Mouse (Mus musculus) ES-E14 (cell line): Measurements from ENCODE around the gene Lamb3. TPM values are rescaled to one million over a fixed set of nuclear protein-coding genes. Genes with fewer than 3 reads are reported as not detected.
"Not testable (repeated sequence)": the region's sequence is repeated elsewhere in the genome, so short reads cannot be mapped to it uniquely, and the experiment has no call there.

Experiments used
- DNase-seq: peaks from one replicate; pipeline ENCODE4 v3.0.0-alpha.2; 2013; ENCODE audit warnings: low read depth, low spot score
- H3K27ac ChIP-seq: 2 replicates; pipeline ENCODE4 v1.5.1; 2012; ENCODE audit warnings: low read depth, mild to moderate bottlenecking, low read length, moderate library complexity, mixed read lengths; ENCODE audit not compliant: poor library complexity, insufficient read depth, severe bottlenecking
- H3K36me3 ChIP-seq: 2 replicates; pipeline ENCODE4 v1.6.1; 2012; ENCODE audit warnings: mild to moderate bottlenecking, low read length, moderate library complexity, mixed read lengths; ENCODE audit not compliant: control insufficient read depth, poor library complexity, insufficient read depth, severe bottlenecking
- H3K4me1 ChIP-seq, 2 experiments: fragments of 150-350 bp in 1 of 2; sonication (generic) in 1 of 2; 2 replicates each; pipeline ENCODE4 v1.6.1; 2012; ENCODE audit warnings: low read length in 2 of 2, mild to moderate bottlenecking in 1 of 2, mixed read lengths in 1 of 2; ENCODE audit not compliant: control insufficient read depth in 2 of 2, insufficient read depth in 2 of 2, poor library complexity in 1 of 2
- H3K4me3 ChIP-seq, 2 experiments: fragments of 150-350 bp in 1 of 2; sonication (generic) in 1 of 2; 2 replicates each; pipeline ENCODE4 v1.5.1; 2012; ENCODE audit warnings: low read length in 2 of 2, low read depth in 1 of 2, mild to moderate bottlenecking in 1 of 2, mixed read lengths in 1 of 2; ENCODE audit not compliant: insufficient read depth in 1 of 2, poor library complexity in 1 of 2, severe bottlenecking in 1 of 2
- H3K9ac ChIP-seq: 2 replicates; pipeline ENCODE4 v1.6.1; 2012; ENCODE audit warnings: low read depth, mild to moderate bottlenecking, low read length, mixed read lengths; ENCODE audit not compliant: poor library complexity, insufficient read depth, severe bottlenecking
- H3K9me3 ChIP-seq: fragments of 150-350 bp; sonication (generic); 2 replicates; pipeline ENCODE4 v1.6.1; 2012; ENCODE audit warnings: low read depth, mild to moderate bottlenecking, low read length; ENCODE audit not compliant: control insufficient read depth, insufficient read depth
- CHD2 ChIP-seq: IDR thresholded peaks from 2 replicates; pipeline ENCODE4 v1.6.1; 2014; ENCODE audit warnings: mild to moderate bottlenecking, low read depth, low read length, inconsistent platforms
- HCFC1 ChIP-seq: IDR thresholded peaks from 2 replicates; pipeline ENCODE4 v1.6.1; 2012; ENCODE audit warnings: low read length, inconsistent platforms, borderline replicate concordance; ENCODE audit not compliant: insufficient read depth
- MAFK ChIP-seq: IDR thresholded peaks from 2 replicates; pipeline ENCODE4 v1.6.1; 2014; ENCODE audit warnings: mild to moderate bottlenecking, low read depth, low read length, inconsistent platforms; ENCODE audit not compliant: insufficient read depth
- ZC3H11A ChIP-seq: IDR thresholded peaks from 2 replicates; pipeline ENCODE4 v1.6.1; 2012; ENCODE audit warnings: low read depth, mild to moderate bottlenecking, inconsistent platforms, low read length, borderline replicate concordance
- ZNF384 ChIP-seq: IDR thresholded peaks from 2 replicates; pipeline ENCODE4 v1.6.1; 2012; ENCODE audit warnings: low read depth, low read length, inconsistent platforms
- in situ Hi-C, 2 experiments: fragments of 600-800 bp; cut with MboI; formaldehyde crosslinking; loops; one replicate each; pipeline ENCODE4 v1.15.1; 2025; ENCODE audit warnings: low sequenced_read_pairs in 2 of 2, inconsistent platforms in 1 of 2; ENCODE audit not compliant: unreplicated experiment in 2 of 2
- total RNA-seq: library from RNA; depleted of rRNA; stranded (reverse); fragments of 300-350 nt; gene quantifications from 2 replicates; pipeline ENCODE4 v1.2.3, GENCODE M21; 2012

Lamb3 gene
- total RNA-seq, 1 experiment: 2.9 TPM

GRCm38 (mm10) chr1:193244235-193244634 is 36.7 kb downstream of the Lamb3 start:
- no peak for DNase-seq
- TF ChIP-seq ZC3H11A (no peak), CHD2 (no peak), HCFC1 (no peak), MAFK (no peak)
- H3K27ac ChIP-seq: no peak overlapping the region
- H3K9ac ChIP-seq: no peak overlapping the region
- in situ Hi-C loops: no loop called here
- no peaks in the 10 kb centered on the region for H3K36me3 ChIP-seq
- no peaks in the 10 kb centered on the region for H3K4me1 ChIP-seq
- H3K9me3 ChIP-seq: no peaks in the 10 kb centered on the region
- H3K4me3 ChIP-seq: no peak overlapping the region

GRCm38 (mm10) chr1:193250026-193250425 is 42.5 kb downstream of the Lamb3 start:
- Histone ChIP-seq H3K27ac (no peak overlapping the region), H3K9me3 (no peaks in the 10 kb centered on the region), H3K9ac (no peak overlapping the region), H3K4me1 (0 out of 4 replicates have a peak, but pooled peaks cover 0 to 1% of the 10 kb centered on the region in 2 experiments), H3K36me3 (no peaks in the 10 kb centered on the region), H3K4me3 (no peak overlapping the region)
- no peak for DNase-seq
- TF ChIP-seq MAFK (no peak), HCFC1 (no peak), ZC3H11A (no peak), ZNF384 (no peak), CHD2 (no peak)
- in situ Hi-C loops: no loop called here

GRCm38 (mm10) chr1:193251386-193251785 is 43.9 kb downstream of the Lamb3 start:
- in situ Hi-C loops: no loop called here
- DNase-seq: no peak
- no peak for TF ChIP-seq HCFC1
- TF ChIP-seq CHD2: no peak
- TF ChIP-seq ZC3H11A: no peak
- TF ChIP-seq MAFK: no peak
- TF ChIP-seq ZNF384: no peak
- H3K4me1 ChIP-seq: 0 out of 4 replicates have a peak, but pooled peaks cover 0 to 1% of the 10 kb centered on the region in 2 experiments
- no peak overlapping the region for H3K9ac ChIP-seq
- no peaks in the 10 kb centered on the region for H3K36me3 ChIP-seq
- H3K4me3 ChIP-seq: no peak overlapping the region
- no peaks in the 10 kb centered on the region for H3K9me3 ChIP-seq
- no peak overlapping the region for H3K27ac ChIP-seq

GRCm38 (mm10) chr1:193252616-193253015 is 45.1 kb downstream of the Lamb3 start:
- DNase-seq: no peak
- Histone ChIP-seq H3K27ac (no peak overlapping the region), H3K9ac (no peak overlapping the region), H3K36me3 (no peaks in the 10 kb centered on the region), H3K9me3 (no peaks in the 10 kb centered on the region), H3K4me1 (0 out of 4 replicates have a peak, but pooled peaks cover 0 to 1% of the 10 kb centered on the region in 2 experiments), H3K4me3 (no peak overlapping the region)
- in situ Hi-C loops: no loop called here
- no peak for TF ChIP-seq HCFC1
- no peak for TF ChIP-seq ZC3H11A
- TF ChIP-seq MAFK: no peak
- no peak for TF ChIP-seq ZNF384
- no peak for TF ChIP-seq CHD2

GRCm38 (mm10) chr1:193253895-193254294 is 46.4 kb downstream of the Lamb3 start:
- H3K9me3 ChIP-seq, H3K27ac ChIP-seq, DNase-seq, in situ Hi-C loops, H3K4me3 ChIP-seq, H3K4me1 ChIP-seq, H3K9ac ChIP-seq, H3K36me3 ChIP-seq: not testable (repeated sequence)
